12 mouse cellular contexts compared by ENCODE assay signal in genomic region chr5:46278190-46278589, GRCm38 (mm10).
"Had no signal": no experiment of that assay in that cellular context is flagged by ENCODE, and none has a peak within 500 bp of the region (broad histone marks: within the 10 kb centered on the region; RNA-seq: fewer than 3 reads in every experiment).

No protein-coding gene starts in this region.

- H3K9me3 ChIP-seq: limb, embryonic 12.5 days; liver, embryonic 15.5 days; midbrain, embryonic 12.5 days; stomach, embryonic 15.5 days had no signal

- H3K36me3 ChIP-seq: limb, embryonic 12.5 days; liver, embryonic 15.5 days; midbrain, embryonic 12.5 days; stomach, embryonic 15.5 days had no signal

- H3K27me3 ChIP-seq: limb, embryonic 12.5 days; liver, embryonic 15.5 days; midbrain, embryonic 12.5 days; stomach, embryonic 15.5 days had no signal

- H3K4me3 ChIP-seq: limb, embryonic 12.5 days; liver, embryonic 15.5 days; midbrain, embryonic 12.5 days; stomach, embryonic 15.5 days had no signal

- DNase-seq: kidney, adult 8-10 months; kidney, postnatal 25 days; liver; right cerebral cortex, postnatal 14 days; thymus, adult 2 months; thymus, postnatal 25 days had no signal

- H3K9ac ChIP-seq: limb, embryonic 12.5 days; liver, embryonic 15.5 days; midbrain, embryonic 12.5 days; stomach, embryonic 15.5 days had no signal

- ATAC-seq: intestine, postnatal 0 days; midbrain, embryonic 16.5 days had no signal

- H3K4me2 ChIP-seq: limb, embryonic 12.5 days; liver, embryonic 15.5 days; midbrain, embryonic 12.5 days; stomach, embryonic 15.5 days had no signal

- H3K27ac ChIP-seq: limb, embryonic 12.5 days; liver, embryonic 15.5 days; midbrain, embryonic 12.5 days; stomach, embryonic 15.5 days had no signal

- H3K4me1 ChIP-seq: limb, embryonic 12.5 days; liver, embryonic 15.5 days; midbrain, embryonic 12.5 days; stomach, embryonic 15.5 days had no signal
